Mouse (Mus musculus) thymus, postnatal 14 days (tissue): ENCODE measurements around the gene Traf5.

Experiments used
- DNase-seq: peaks from one replicate; pipeline ENCODE4 v3.0.0; 2021

The Traf5 gene

GRCm38 (mm10) chr1:191963948-191964772, 128.2 kb downstream of the Traf5 start:
- peak; percentile 86 for DNase-seq

GRCm38 (mm10) chr1:191963413-191963812, 128.9 kb downstream of the Traf5 start:
- DNase-seq: no peak

GRCm38 (mm10) chr1:191960946-191961345, 131.4 kb downstream of the Traf5 start:
- no peak for DNase-seq

DNA sequence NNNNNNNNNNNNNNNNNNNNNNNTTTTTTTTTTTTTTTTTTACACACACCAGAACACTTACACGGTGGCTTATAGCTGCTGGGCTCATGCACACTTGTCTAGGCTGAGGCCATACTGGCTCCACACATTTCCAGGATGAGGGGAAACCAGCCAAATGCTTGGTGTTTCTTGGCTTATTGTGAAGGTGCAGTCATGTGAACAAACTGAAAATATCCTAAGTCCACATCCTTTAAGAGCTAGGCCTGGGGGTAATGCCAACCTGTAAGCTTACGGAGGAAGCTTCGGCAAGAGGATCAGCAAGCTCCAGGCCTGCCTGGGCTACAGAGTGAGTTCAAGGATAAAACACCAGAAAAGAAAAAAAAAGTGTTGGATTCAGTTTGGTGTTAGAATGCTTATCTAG, 135.0 kb downstream of the Traf5 start:
- DNase-seq: no peak

DNA sequence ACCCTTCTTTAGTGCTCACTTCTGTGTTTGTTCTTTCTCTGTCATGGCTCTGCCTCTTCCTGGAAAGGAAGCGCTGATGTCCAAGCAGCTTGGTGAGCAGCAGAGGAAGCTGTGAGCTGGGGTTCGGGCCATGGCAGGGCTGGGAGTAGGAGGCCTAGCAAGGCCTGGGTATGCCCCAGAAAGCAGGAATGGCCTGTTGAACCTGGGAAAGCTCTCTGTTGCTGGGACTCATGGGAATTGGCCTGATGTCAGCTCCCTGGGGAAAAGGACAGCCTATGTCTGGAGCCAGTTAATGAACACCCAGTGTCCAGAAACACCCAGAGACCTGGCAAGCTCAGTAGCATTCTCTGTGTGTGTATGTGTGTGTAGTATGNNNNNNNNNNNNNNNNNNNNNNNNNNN, 135.5 kb downstream of the Traf5 start:
- DNase-seq: no peak

- DNase-seq: peak; percentile 22
These were observed 136.1 kb downstream of the Traf5 start for GRCm38 (mm10) chr1:191956261-191956660.

DNA sequence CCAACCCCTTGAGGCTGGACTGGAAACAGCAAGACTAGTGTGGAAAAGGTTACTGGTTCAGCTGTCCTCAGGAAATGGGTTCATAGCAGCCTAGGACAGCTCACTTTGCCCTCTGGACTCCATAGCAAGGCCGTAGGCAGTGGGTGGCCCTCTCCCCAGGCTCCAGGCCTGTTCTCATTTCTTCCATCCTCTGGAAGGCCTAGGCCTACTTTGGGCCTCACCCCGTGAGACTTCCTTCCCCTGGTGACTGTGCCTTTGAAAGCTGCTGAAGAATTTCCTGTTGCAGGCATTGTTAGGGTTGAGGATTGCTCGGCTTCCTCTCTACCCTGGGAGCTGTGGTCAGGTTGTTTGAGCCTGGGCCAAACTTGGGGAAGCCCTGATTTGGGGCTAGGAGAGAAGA, 137.3 kb downstream of the Traf5 start:
- peak; percentile 28 for DNase-seq

- DNase-seq: no peak
These were observed 139.5 kb downstream of the Traf5 start for GRCm38 (mm10) chr1:191952733-191953335.

GRCm38 (mm10) chr1:191950611-191951010, 141.7 kb downstream of the Traf5 start:
- no peak for DNase-seq

GRCm38 (mm10) chr1:191948600-191948999, 143.8 kb downstream of the Traf5 start:
- no peak for DNase-seq

- no peak for DNase-seq
These were observed 144.6 kb downstream of the Traf5 start for GRCm38 (mm10) chr1:191947796-191948195.
